Mouse (Mus musculus) lung, postnatal 0 days (tissue): Measurements from ENCODE around the gene Tyw1. TPM values are rescaled to one million over a fixed set of nuclear protein-coding genes. Genes with fewer than 3 reads are reported as not detected.
A peak's percentile ranks its signal among the peaks of the same experiment; 100 is the strongest.

Experiments used
- ATAC-seq: fragments of 200-750 bp; cut with Nextera tagmentation; 2 replicates; pipeline ENCODE4 v1.8.0; 2017; ENCODE audit warnings: moderate library complexity
- DNase-seq: peaks from one replicate; pipeline ENCODE4 v3.0.0-alpha.2; 2016; ENCODE audit warnings: low spot score
- H3K27ac ChIP-seq: fragments of 300-500 bp; sonication (generic); 2 replicates; pipeline ENCODE4 v1.5.1; 2014; ENCODE audit warnings: antibody characterized with exemption, mild to moderate bottlenecking, low read length, mixed read lengths
- H3K27me3 ChIP-seq: fragments of 300-500 bp; sonication (generic); replicated peaks from 2 replicates; pipeline ENCODE4 v1.6.1; 2014; ENCODE audit warnings: low read length, mixed read lengths; ENCODE audit not compliant: insufficient read depth
- H3K36me3 ChIP-seq: fragments of 300-500 bp; sonication (generic); 2 replicates; pipeline ENCODE4 v1.6.1; 2014; ENCODE audit warnings: low read length, mixed read lengths; ENCODE audit not compliant: insufficient read depth
- H3K4me1 ChIP-seq: fragments of 300-500 bp; sonication (generic); 2 replicates; pipeline ENCODE4 v1.6.1; 2014; ENCODE audit warnings: antibody characterized with exemption, low read depth, low read length, mixed read lengths; ENCODE audit not compliant: insufficient read depth
- H3K4me2 ChIP-seq: fragments of 300-500 bp; sonication (generic); replicated peaks from 2 replicates; pipeline ENCODE4 v1.6.1; 2014; ENCODE audit warnings: low read depth, mild to moderate bottlenecking, low read length, moderate library complexity, mixed read lengths
- H3K4me3 ChIP-seq: fragments of 300-500 bp; sonication (generic); 2 replicates; pipeline ENCODE4 v1.5.1; 2014; ENCODE audit warnings: low read depth, low read length
- H3K9ac ChIP-seq: fragments of 300-500 bp; sonication (generic); replicated peaks from 2 replicates; pipeline ENCODE4 v1.6.1; 2014; ENCODE audit warnings: low read depth, mild to moderate bottlenecking
- H3K9me3 ChIP-seq: fragments of 300-500 bp; sonication (generic); 2 replicates; pipeline ENCODE4 v1.6.1; 2016; ENCODE audit warnings: low read length, mixed read lengths
- CTCF ChIP-seq: IDR thresholded peaks from 2 replicates; pipeline ENCODE4 v1.5.1; 2016; ENCODE audit warnings: antibody characterized with exemption, mild to moderate bottlenecking
- EP300 ChIP-seq: IDR thresholded peaks from 2 replicates; pipeline ENCODE4 v1.6.1; 2016; ENCODE audit warnings: antibody characterized with exemption, mild to moderate bottlenecking, control low read depth
- WGBS: fragments of 180-500 bp; shearing (Covaris S2); extraction: QIAGEN DNeasy Blood & Tissue Kit; methylation state at CpG from one replicate; pipeline ENCODE4 v1.1.7; 2014; 5-methylcytosine and 5-hydroxymethylcytosine counted together
- polyA plus RNA-seq: library from polyadenylated mRNA; unstranded; fragments of >200 nt; fragmentation: Nextera tagmentation; extraction: Ambion mirVana; gene quantifications from 2 replicates; pipeline ENCODE4 v1.2.1, GENCODE M21; 2015

Tyw1 gene
- polyA plus RNA-seq, 1 experiment from 2014 or later = 16.5 TPM

GRCm38 (mm10) chr5:130314926-130315325 lies 59.5 kb downstream of the Tyw1 start:
- DNase-seq = no peak
- Histone ChIP-seq H3K4me3 (no peak overlapping the region), H3K4me2 (no peak overlapping the region), H3K27me3 (no peaks in the 10 kb centered on the region), H3K9ac (no peak overlapping the region), H3K9me3 (no peaks in the 10 kb centered on the region), H3K36me3 (0 out of 2 replicates have a peak, but pooled peaks cover 9% of the 10 kb centered on the region), H3K27ac (no peak overlapping the region), H3K4me1 (no peaks in the 10 kb centered on the region)
- TF ChIP-seq EP300 (no peak), CTCF (0 out of 2 replicates have a peak, but pooled peaks have one; percentile 16)
- ATAC-seq = no peak
- 95% methylated on average over 3 of the region's 3 CpGs for WGBS

GRCm38 (mm10) chr5:130316321-130316720 lies 60.9 kb downstream of the Tyw1 start:
- no peaks in the 10 kb centered on the region for H3K27me3 ChIP-seq
- DNase-seq = no peak
- no peak overlapping the region for H3K9ac ChIP-seq
- no peak for TF ChIP-seq CTCF
- no peak for TF ChIP-seq EP300
- H3K9me3 ChIP-seq = no peaks in the 10 kb centered on the region
- ATAC-seq = no peak
- H3K4me2 ChIP-seq = no peak overlapping the region
- H3K4me3 ChIP-seq = no peak overlapping the region
- no peaks in the 10 kb centered on the region for H3K4me1 ChIP-seq
- WGBS = 73% methylated on average over 9 of the region's 9 CpGs
- H3K36me3 ChIP-seq = 0 out of 2 replicates have a peak, but pooled peaks cover 9% of the 10 kb centered on the region
- H3K27ac ChIP-seq = no peak overlapping the region

- ATAC-seq (no peak), DNase-seq (no peak)
- Histone ChIP-seq H3K27ac (no peak overlapping the region), H3K9me3 (no peaks in the 10 kb centered on the region), H3K27me3 (no peaks in the 10 kb centered on the region), H3K4me3 (no peak overlapping the region), H3K4me1 (no peaks in the 10 kb centered on the region), H3K4me2 (no peak overlapping the region), H3K9ac (no peak overlapping the region), H3K36me3 (0 out of 2 replicates have a peak, but pooled peaks cover 9% of the 10 kb centered on the region)
- TF ChIP-seq EP300 = no peak
- no peak for TF ChIP-seq CTCF
- 92% methylated on average over 5 of the region's 5 CpGs for WGBS
These were observed 64.4 kb downstream of the Tyw1 start for GRCm38 (mm10) chr5:130319783-130320182.

- H3K9me3 ChIP-seq = no peaks in the 10 kb centered on the region
- 0 out of 2 replicates have a peak, but pooled peaks cover 9% of the 10 kb centered on the region for H3K36me3 ChIP-seq
- no peaks in the 10 kb centered on the region for H3K4me1 ChIP-seq
- H3K27me3 ChIP-seq = no peaks in the 10 kb centered on the region
- peak; percentile 52 for TF ChIP-seq CTCF
- no peak for TF ChIP-seq EP300
- no peak overlapping the region for H3K27ac ChIP-seq
- H3K9ac ChIP-seq = no peak overlapping the region
- DNase-seq (peak; percentile 18), ATAC-seq (no peak)
- WGBS = 74% methylated on average over 3 of the region's 3 CpGs
- no peak overlapping the region for H3K4me2 ChIP-seq
- no peak overlapping the region for H3K4me3 ChIP-seq
These were observed 65.1 kb downstream of the Tyw1 start for GRCm38 (mm10) chr5:130320485-130320884.

- no peaks in the 10 kb centered on the region for H3K27me3 ChIP-seq
- no peaks in the 10 kb centered on the region for H3K36me3 ChIP-seq
- ATAC-seq (no peak), DNase-seq (no peak)
- H3K9ac ChIP-seq = no peak overlapping the region
- no peaks in the 10 kb centered on the region for H3K4me1 ChIP-seq
- TF ChIP-seq CTCF (no peak), EP300 (no peak)
- H3K27ac ChIP-seq = no peak overlapping the region
- H3K9me3 ChIP-seq = no peaks in the 10 kb centered on the region
- no peak overlapping the region for H3K4me2 ChIP-seq
- 94% methylated on average over 8 of the region's 8 CpGs for WGBS
- no peak overlapping the region for H3K4me3 ChIP-seq
These were observed 70.1 kb downstream of the Tyw1 start for GRCm38 (mm10) chr5:130325486-130325885.

GRCm38 (mm10) chr5:130327615-130328263 lies 72.3 kb downstream of the Tyw1 start:
- no peaks in the 10 kb centered on the region for H3K36me3 ChIP-seq
- WGBS = 52% methylated on average over 6 of the region's 6 CpGs
- no peak overlapping the region for H3K4me3 ChIP-seq
- no peak overlapping the region for H3K27ac ChIP-seq
- H3K9me3 ChIP-seq = no peaks in the 10 kb centered on the region
- no peaks in the 10 kb centered on the region for H3K27me3 ChIP-seq
- ATAC-seq = no peak
- H3K9ac ChIP-seq = no peak overlapping the region
- no peak for TF ChIP-seq EP300
- no peak for TF ChIP-seq CTCF
- no peak for DNase-seq
- H3K4me1 ChIP-seq = no peaks in the 10 kb centered on the region
- H3K4me2 ChIP-seq = no peak overlapping the region
